Mouse (Mus musculus) urinary bladder, postnatal 10 days (tissue): ENCODE results near the gene Rnf135.
"Not testable (repeated sequence)": the region's sequence is repeated elsewhere in the genome, so short reads cannot be mapped to it uniquely, and the experiment has no call there.

Experiments used
- DNase-seq: peaks from one replicate; pipeline ENCODE4 v3.0.0; 2022; ENCODE audit warnings: low spot score

Rnf135 gene

GRCm38 (mm10) chr11:80163362-80164116 lies 20.1 kb upstream of the Rnf135 start:
- no peak for DNase-seq

- no peak for DNase-seq
Measured at GRCm38 (mm10) chr11:80164224-80164623, 19.4 kb upstream of the Rnf135 start.

- DNase-seq, result no peak
Measured at GRCm38 (mm10) chr11:80168121-80168520, 15.5 kb upstream of the Rnf135 start.

GRCm38 (mm10) chr11:80168611-80169249 lies 14.9 kb upstream of the Rnf135 start:
- no peak for DNase-seq

- DNase-seq, result no peak
Measured at GRCm38 (mm10) chr11:80169629-80170028, 14.0 kb upstream of the Rnf135 start.

GRCm38 (mm10) chr11:80170351-80170750 lies 13.3 kb upstream of the Rnf135 start:
- DNase-seq, result no peak

GRCm38 (mm10) chr11:80171884-80172283 lies 11.8 kb upstream of the Rnf135 start:
- no peak for DNase-seq

GRCm38 (mm10) chr11:80173963-80174670 lies 9.5 kb upstream of the Rnf135 start:
- no peak for DNase-seq

GRCm38 (mm10) chr11:80176911-80177895 lies 6.4 kb upstream of the Rnf135 start:
- DNase-seq, result no peak

- no peak for DNase-seq
Measured at GRCm38 (mm10) chr11:80178316-80178715, 5.3 kb upstream of the Rnf135 start.

- no peak for DNase-seq
Measured at GRCm38 (mm10) chr11:80181021-80181749, 2.5 kb upstream of the Rnf135 start.

- not testable (repeated sequence) for DNase-seq
Measured at GRCm38 (mm10) chr11:80183054-80183704, 472 bp upstream of the Rnf135 start.

- DNase-seq, result no peak
Measured at GRCm38 (mm10) chr11:80184531-80185071, 950 bp downstream of the Rnf135 start.

- DNase-seq, result not testable (repeated sequence)
Measured at GRCm38 (mm10) chr11:80185441-80185976, 1.9 kb downstream of the Rnf135 start.

- DNase-seq, result no peak
Measured at GRCm38 (mm10) chr11:80190280-80190679, 6.6 kb downstream of the Rnf135 start.

- no peak for DNase-seq
Measured at GRCm38 (mm10) chr11:80193827-80194226, 10.2 kb downstream of the Rnf135 start.

- DNase-seq, result no peak
Measured at GRCm38 (mm10) chr11:80196351-80196750, 12.7 kb downstream of the Rnf135 start.

GRCm38 (mm10) chr11:80199316-80199715 lies 15.7 kb downstream of the Rnf135 start:
- DNase-seq, result no peak

- DNase-seq, result no peak
Measured at GRCm38 (mm10) chr11:80199773-80200172, 16.1 kb downstream of the Rnf135 start.

GRCm38 (mm10) chr11:80200326-80200725 lies 16.7 kb downstream of the Rnf135 start:
- no peak for DNase-seq
